Mouse (Mus musculus): Measurements from ENCODE around the gene Rnf217. TPM values are rescaled to one million over a fixed set of nuclear protein-coding genes. Genes with fewer than 3 reads are reported as not detected.

Rnf217 gene
- polyA plus RNA-seq (2012; rRNA removed) = 1.1 TPM in 2 replicates

DNA sequence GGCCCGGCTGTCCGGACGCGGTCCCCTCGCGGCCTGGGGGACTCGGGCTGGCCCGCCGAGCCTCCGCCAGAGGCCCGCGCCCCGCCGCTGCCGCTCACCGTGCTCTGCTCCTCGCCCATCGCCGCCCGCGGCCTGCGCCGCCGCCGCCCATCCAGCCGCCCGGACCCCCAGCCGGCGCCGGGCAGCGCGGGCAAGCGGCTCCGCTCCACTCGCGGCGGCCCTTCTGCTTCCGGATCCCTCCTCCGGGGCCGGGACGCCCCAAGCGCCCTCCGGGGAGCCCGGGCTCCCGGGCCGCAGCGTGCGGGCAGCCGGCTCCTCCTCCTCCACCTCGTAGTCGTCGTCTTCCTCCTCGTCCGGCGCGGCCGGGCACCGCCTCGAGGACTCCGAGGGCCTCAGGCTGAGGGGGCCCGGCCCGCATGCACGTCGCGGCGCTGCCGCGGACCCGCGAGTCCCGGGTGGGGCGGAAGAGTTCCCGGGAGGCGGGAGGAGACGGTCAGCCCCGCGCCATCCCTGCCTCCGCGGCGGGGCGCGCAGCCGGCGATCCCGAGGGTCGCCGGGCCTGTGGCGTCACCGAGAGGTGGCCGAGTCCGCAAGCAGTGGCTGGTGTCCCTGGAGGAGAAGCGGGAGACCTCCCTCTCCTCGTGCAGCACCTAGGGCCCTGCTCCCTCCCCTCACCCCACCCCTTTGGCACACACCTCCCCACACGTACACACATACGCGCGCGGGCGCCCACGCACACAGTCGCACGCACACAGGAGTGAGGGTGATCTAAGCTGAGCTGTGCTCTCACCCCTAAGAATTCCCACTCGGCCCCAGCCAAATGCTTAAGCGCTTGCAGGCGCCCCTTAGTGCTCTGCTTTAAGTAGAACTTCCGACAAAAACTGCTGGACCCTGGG is at the start of gene Rnf217:
TSS of gene Rnf217 (minus strand) at position 119 of the 896 bp plus-strand sequence.
- no peak within 1 kb of the TSS for H3K27ac ChIP-seq (ENCODE audit: insufficient read depth, low read depth, low read length)
- TF ChIP-seq POLR2A (IDR thresholded peaks at IDR 0.05; ENCODE audit: low read depth, low read length) = no peak
- TF ChIP-seq CTCF (conservative IDR thresholded peaks at IDR 0.05; ENCODE audit: insufficient read depth, insufficient read length, low read depth, low read length) = no peak
- WGBS = under 1% methylated on average over 105 of the region's 106 CpGs
- peak within 1 kb of the TSS; percentile 86 for H3K4me3 ChIP-seq (ENCODE audit: insufficient read depth, low read depth, low read length)
- H3K36me3 ChIP-seq (ENCODE audit: control insufficient read depth, insufficient read depth, low read length) = no peaks in the 10 kb centered on the region
- peaks cover 10% of the 10 kb centered on the region for H3K4me1 ChIP-seq (ENCODE audit: control insufficient read depth, insufficient read depth, low read length)
- H3K27me3 ChIP-seq (replicated peaks; ENCODE audit: control insufficient read depth, insufficient read depth, low read length) = no peaks in the 10 kb centered on the region
- DNase-seq = peak; percentile 62

DNA sequence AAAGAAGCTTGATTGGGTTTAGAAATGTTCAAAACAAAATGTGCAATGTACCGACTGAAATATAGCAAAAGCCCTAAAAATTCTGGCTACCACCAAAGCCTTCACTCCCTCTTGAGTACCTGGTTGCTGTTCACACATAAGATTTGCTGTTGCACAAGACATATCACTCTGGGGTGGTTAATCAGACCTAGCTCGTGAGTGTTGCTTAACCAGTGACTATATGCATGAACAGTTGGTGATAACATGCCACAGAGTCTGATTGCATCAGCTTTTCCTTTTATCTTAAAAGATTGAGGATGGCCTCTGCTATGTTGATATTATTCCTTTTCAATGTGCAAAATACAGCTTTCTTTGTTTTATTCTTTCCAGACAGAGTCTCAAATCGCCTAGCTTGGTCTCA is 38.3 kb upstream of the Rnf217 start:
- TF ChIP-seq POLR2A (IDR thresholded peaks at IDR 0.05; ENCODE audit: low read depth, low read length) (no peak), CTCF (conservative IDR thresholded peaks at IDR 0.05; ENCODE audit: insufficient read depth, insufficient read length, low read depth, low read length) (no peak)
- Histone ChIP-seq H3K4me1 (ENCODE audit: control insufficient read depth, insufficient read depth, low read length) (no peaks in the 10 kb centered on the region), H3K27ac (ENCODE audit: insufficient read depth, low read depth, low read length) (no peak overlapping the region), H3K4me3 (ENCODE audit: insufficient read depth, low read depth, low read length) (no peak overlapping the region), H3K27me3 (replicated peaks; ENCODE audit: control insufficient read depth, insufficient read depth, low read length) (no peaks in the 10 kb centered on the region), H3K36me3 (ENCODE audit: control insufficient read depth, insufficient read depth, low read length) (no peaks in the 10 kb centered on the region)
- 79% methylated on average over 3 of the region's 3 CpGs for WGBS
- DNase-seq = no peak

DNA sequence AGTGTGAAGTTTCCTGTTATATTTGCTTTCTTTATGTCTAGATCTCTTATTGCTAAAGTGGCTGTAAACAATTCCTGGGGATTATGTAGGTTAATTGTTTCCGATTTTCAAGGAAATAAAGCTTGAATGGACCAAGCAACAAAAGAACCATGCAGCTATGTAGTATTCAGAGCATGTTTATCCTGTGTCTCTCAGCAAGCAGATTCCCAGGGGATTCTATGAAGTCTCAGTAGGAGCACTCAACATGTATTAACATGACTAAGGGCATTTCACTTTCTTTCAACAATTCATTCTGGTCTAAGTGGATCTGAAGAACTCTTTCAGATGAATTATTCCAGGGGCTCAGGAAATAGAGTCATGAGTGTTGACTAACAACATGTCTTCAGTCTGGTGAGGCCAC is 37.1 kb upstream of the Rnf217 start:
- H3K27me3 ChIP-seq (replicated peaks; ENCODE audit: control insufficient read depth, insufficient read depth, low read length) = no peaks in the 10 kb centered on the region
- no peaks in the 10 kb centered on the region for H3K36me3 ChIP-seq (ENCODE audit: control insufficient read depth, insufficient read depth, low read length)
- 49% methylated on average over 1 of the region's 1 CpGs for WGBS
- H3K27ac ChIP-seq (ENCODE audit: insufficient read depth, low read depth, low read length) = no peak overlapping the region
- no peak overlapping the region for H3K4me3 ChIP-seq (ENCODE audit: insufficient read depth, low read depth, low read length)
- DNase-seq = no peak
- H3K4me1 ChIP-seq (ENCODE audit: control insufficient read depth, insufficient read depth, low read length) = no peaks in the 10 kb centered on the region
- TF ChIP-seq POLR2A (IDR thresholded peaks at IDR 0.05; ENCODE audit: low read depth, low read length) (no peak), CTCF (conservative IDR thresholded peaks at IDR 0.05; ENCODE audit: insufficient read depth, insufficient read length, low read depth, low read length) (no peak)

DNA sequence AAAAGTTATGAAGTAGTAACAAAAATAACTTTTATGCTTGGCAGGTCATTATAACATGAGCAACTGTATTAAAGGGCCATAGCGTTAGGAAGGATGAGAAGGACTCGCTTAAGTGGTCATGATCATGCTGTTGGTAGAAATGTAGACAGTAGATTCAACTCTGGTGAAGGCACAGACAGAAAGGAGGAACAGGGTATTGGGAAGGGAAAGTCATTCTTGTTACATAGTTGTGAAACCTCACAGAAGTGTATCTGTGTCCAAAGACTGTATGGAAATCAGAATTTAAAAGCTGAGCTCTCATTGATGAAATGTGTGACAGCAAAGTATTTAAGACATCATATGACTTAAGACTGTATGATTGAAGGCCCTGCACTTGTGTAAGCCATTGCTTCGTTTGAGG is 26.1 kb upstream of the Rnf217 start:
- Histone ChIP-seq H3K27ac (ENCODE audit: insufficient read depth, low read depth, low read length) (no peak overlapping the region), H3K4me1 (ENCODE audit: control insufficient read depth, insufficient read depth, low read length) (no peaks in the 10 kb centered on the region), H3K4me3 (ENCODE audit: insufficient read depth, low read depth, low read length) (no peak overlapping the region), H3K36me3 (ENCODE audit: control insufficient read depth, insufficient read depth, low read length) (no peaks in the 10 kb centered on the region), H3K27me3 (replicated peaks; ENCODE audit: control insufficient read depth, insufficient read depth, low read length) (no peaks in the 10 kb centered on the region)
- DNase-seq = no peak
- WGBS = 83% methylated on average over 3 of the region's 3 CpGs
- TF ChIP-seq CTCF (conservative IDR thresholded peaks at IDR 0.05; ENCODE audit: insufficient read depth, insufficient read length, low read depth, low read length) (no peak), POLR2A (IDR thresholded peaks at IDR 0.05; ENCODE audit: low read depth, low read length) (no peak)

DNA sequence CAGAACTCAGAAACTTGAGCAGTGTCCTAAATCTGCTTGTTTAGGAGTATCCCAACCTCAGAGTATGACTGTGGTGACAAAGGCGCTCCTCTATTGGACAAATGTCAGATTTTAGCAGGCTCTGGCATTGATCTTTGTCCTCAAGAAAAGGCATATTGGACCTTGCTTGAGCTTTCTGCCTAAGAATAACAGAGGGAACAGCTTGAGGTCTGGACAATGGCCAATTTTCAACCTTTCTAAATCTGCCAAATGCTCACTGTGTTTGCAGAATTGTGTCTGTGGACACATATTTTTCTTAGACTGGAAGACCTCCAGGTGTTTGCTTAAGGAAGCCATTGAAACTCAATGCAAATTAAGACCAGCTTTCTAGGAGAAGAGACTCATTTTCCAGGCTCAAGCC is 23.0 kb upstream of the Rnf217 start:
- H3K27ac ChIP-seq (ENCODE audit: insufficient read depth, low read depth, low read length) = no peak overlapping the region
- H3K27me3 ChIP-seq (replicated peaks; ENCODE audit: control insufficient read depth, insufficient read depth, low read length) = no peaks in the 10 kb centered on the region
- DNase-seq = peak; percentile 63
- H3K36me3 ChIP-seq (ENCODE audit: control insufficient read depth, insufficient read depth, low read length) = no peaks in the 10 kb centered on the region
- H3K4me3 ChIP-seq (ENCODE audit: insufficient read depth, low read depth, low read length) = no peak overlapping the region
- H3K4me1 ChIP-seq (ENCODE audit: control insufficient read depth, insufficient read depth, low read length) = no peaks in the 10 kb centered on the region
- TF ChIP-seq CTCF (conservative IDR thresholded peaks at IDR 0.05; ENCODE audit: insufficient read depth, insufficient read length, low read depth, low read length) = no peak
- no peak for TF ChIP-seq POLR2A (IDR thresholded peaks at IDR 0.05; ENCODE audit: low read depth, low read length)
- 68% methylated on average over 1 of the region's 1 CpGs for WGBS

DNA sequence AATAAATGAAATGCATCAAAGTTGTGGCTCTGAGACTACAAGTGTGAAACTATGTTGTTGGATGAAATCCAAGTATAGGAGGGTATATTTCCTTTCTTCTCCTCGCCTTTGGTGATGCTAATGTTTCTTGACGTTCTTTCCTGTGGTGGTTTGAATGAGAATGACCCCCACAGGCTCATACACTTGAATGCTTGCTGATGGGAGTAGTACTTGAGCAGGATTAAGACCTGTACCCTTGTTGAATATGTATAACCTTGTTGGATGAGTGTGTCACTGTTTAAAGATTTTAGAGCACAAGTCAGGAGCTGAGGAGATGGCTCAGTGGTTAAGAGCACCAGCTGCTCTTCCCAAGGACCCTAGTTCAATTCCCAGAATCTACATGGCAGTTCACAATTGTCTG is 6.4 kb upstream of the Rnf217 start:
- WGBS = 52% methylated on average over 2 of the region's 2 CpGs
- TF ChIP-seq POLR2A (IDR thresholded peaks at IDR 0.05; ENCODE audit: low read depth, low read length) (no peak), CTCF (conservative IDR thresholded peaks at IDR 0.05; ENCODE audit: insufficient read depth, insufficient read length, low read depth, low read length) (no peak)
- H3K4me3 ChIP-seq (ENCODE audit: insufficient read depth, low read depth, low read length) = no peak overlapping the region
- no peaks in the 10 kb centered on the region for H3K36me3 ChIP-seq (ENCODE audit: control insufficient read depth, insufficient read depth, low read length)
- H3K4me1 ChIP-seq (ENCODE audit: control insufficient read depth, insufficient read depth, low read length) = no peaks in the 10 kb centered on the region
- no peak for DNase-seq
- no peak overlapping the region for H3K27ac ChIP-seq (ENCODE audit: insufficient read depth, low read depth, low read length)
- no peaks in the 10 kb centered on the region for H3K27me3 ChIP-seq (replicated peaks; ENCODE audit: control insufficient read depth, insufficient read depth, low read length)

DNA sequence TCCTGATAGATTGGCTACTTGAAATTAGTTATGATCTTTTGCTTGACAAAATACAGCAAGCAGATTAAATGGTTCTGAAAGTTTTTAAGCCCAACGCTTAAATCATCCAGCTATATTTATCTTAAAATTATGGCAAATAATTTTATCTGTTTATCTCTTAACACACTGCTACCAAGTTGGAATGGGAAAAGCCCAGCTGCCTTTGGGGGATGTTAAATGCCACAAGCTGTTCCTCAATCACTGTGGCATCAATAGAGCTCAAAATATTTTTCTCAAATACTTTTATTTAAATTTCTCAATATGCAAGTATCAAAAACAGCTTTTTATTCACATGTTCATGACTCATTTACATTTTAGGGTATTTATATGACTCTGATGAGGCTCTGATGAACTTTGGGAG is 5.1 kb upstream of the Rnf217 start:
- TF ChIP-seq POLR2A (IDR thresholded peaks at IDR 0.05; ENCODE audit: low read depth, low read length) (no peak), CTCF (conservative IDR thresholded peaks at IDR 0.05; ENCODE audit: insufficient read depth, insufficient read length, low read depth, low read length) (no peak)
- Histone ChIP-seq H3K27ac (ENCODE audit: insufficient read depth, low read depth, low read length) (no peak overlapping the region), H3K4me1 (ENCODE audit: control insufficient read depth, insufficient read depth, low read length) (no peaks in the 10 kb centered on the region), H3K36me3 (ENCODE audit: control insufficient read depth, insufficient read depth, low read length) (no peaks in the 10 kb centered on the region), H3K27me3 (replicated peaks; ENCODE audit: control insufficient read depth, insufficient read depth, low read length) (no peaks in the 10 kb centered on the region), H3K4me3 (ENCODE audit: insufficient read depth, low read depth, low read length) (no peak overlapping the region)
- 87% methylated on average over 1 of the region's 1 CpGs for WGBS
- no peak for DNase-seq
